Mouse (Mus musculus): ENCODE data around the gene Snx9. TPM values are rescaled to one million over a fixed set of nuclear protein-coding genes. Genes with fewer than 3 reads are reported as not detected.

Gene Snx9
- total and polyA plus RNA-seq, 3 experiments, result 12.9 to 22.8 TPM; not detected in 1

GRCm38 (mm10) chr17:5853936-5854335, 12.8 kb downstream of the Snx9 start:
- Histone ChIP-seq H3K4me3 (ENCODE audit: control insufficient read depth in 1 of 2, insufficient read depth in 1 of 2, low read depth in 2 of 2, low read length in 2 of 2) (no peak overlapping the region), H3K9ac (ENCODE audit: control insufficient read depth, low read depth, low read length, poor library complexity, severe bottlenecking) (no peak overlapping the region), H3K27me3 (ENCODE audit: control insufficient read depth in 1 of 2, insufficient read depth in 2 of 2, low read length in 2 of 2) (no peaks in the 10 kb centered on the region), H3K27ac (ENCODE audit: control insufficient read depth, low read depth, low read length) (no peak overlapping the region), H3K79me2 (ENCODE audit: control insufficient read depth, insufficient read depth, low read length, poor library complexity) (peaks cover 1% of the 10 kb centered on the region), H3K9me3 (replicated peaks; ENCODE audit: insufficient read depth, low read length) (no peaks in the 10 kb centered on the region), H3K36me3 (ENCODE audit: control insufficient read depth in 1 of 2, insufficient read depth in 2 of 2, low read length in 2 of 2) (no peaks in the 10 kb centered on the region; a peak in 1 of 4 replicates), H3K4me1 (ENCODE audit: control insufficient read depth in 1 of 2, insufficient read depth in 2 of 2, low read length in 2 of 2) (no peaks in the 10 kb centered on the region)
- no peak for DNase-seq (ENCODE audit: low read depth, low spot score)
- TF ChIP-seq JUND (IDR thresholded peaks at IDR 0.05; ENCODE audit: low read depth, low read length) (no peak), POLR2AphosphoS2 (IDR thresholded peaks at IDR 0.05; ENCODE audit: low read length) (no peak), ZNF384 (IDR thresholded peaks at IDR 0.05; ENCODE audit: low read depth, low read length) (no peak), RAD21 (IDR thresholded peaks at IDR 0.05; ENCODE audit: low read depth, low read length) (no peak), ZMIZ1 (IDR thresholded peaks at IDR 0.05; ENCODE audit: low read depth, low read length) (no peak), MYC (IDR thresholded peaks at IDR 0.05; ENCODE audit: low read depth, low read length) (no peak), TCF12 (IDR thresholded peaks at IDR 0.05; ENCODE audit: low read depth, low read length) (no peak), MAFK (IDR thresholded peaks at IDR 0.05; ENCODE audit: borderline replicate concordance, low read depth, low read length) (no peak), SMC3 (IDR thresholded peaks at IDR 0.05; ENCODE audit: low read depth, low read length) (no peak), NELFE (IDR thresholded peaks at IDR 0.05; ENCODE audit: low read depth, low read length) (no peak)

GRCm38 (mm10) chr17:5855560-5855959, 14.4 kb downstream of the Snx9 start:
- Histone ChIP-seq H3K9ac (ENCODE audit: control insufficient read depth, low read depth, low read length, poor library complexity, severe bottlenecking) (no peak overlapping the region), H3K36me3 (ENCODE audit: control insufficient read depth in 1 of 2, insufficient read depth in 2 of 2, low read length in 2 of 2) (no peaks in the 10 kb centered on the region; a peak in 1 of 4 replicates), H3K9me3 (replicated peaks; ENCODE audit: insufficient read depth, low read length) (no peaks in the 10 kb centered on the region), H3K79me2 (ENCODE audit: control insufficient read depth, insufficient read depth, low read length, poor library complexity) (no peaks in the 10 kb centered on the region; the same call in 1 of the 2 replicates), H3K27ac (ENCODE audit: control insufficient read depth, low read depth, low read length) (no peak overlapping the region), H3K4me1 (ENCODE audit: control insufficient read depth in 1 of 2, insufficient read depth in 2 of 2, low read length in 2 of 2) (no peaks in the 10 kb centered on the region), H3K27me3 (ENCODE audit: control insufficient read depth in 1 of 2, insufficient read depth in 2 of 2, low read length in 2 of 2) (no peaks in the 10 kb centered on the region), H3K4me3 (ENCODE audit: control insufficient read depth in 1 of 2, insufficient read depth in 1 of 2, low read depth in 2 of 2, low read length in 2 of 2) (no peak overlapping the region)
- TF ChIP-seq ETS1 (IDR thresholded peaks at IDR 0.05; ENCODE audit: low read depth, low read length) (no peak), EP300 (IDR thresholded peaks at IDR 0.05; ENCODE audit: low read depth in 1 of 2, low read length in 2 of 2) (no peak), USF2 (IDR thresholded peaks at IDR 0.05; ENCODE audit: borderline replicate concordance in 1 of 2, insufficient read depth in 1 of 2, low read depth in 1 of 2, low read length in 2 of 2) (no peak), RCOR1 (IDR thresholded peaks at IDR 0.05; ENCODE audit: low read depth, low read length) (no peak)
- no peak for DNase-seq (ENCODE audit: low read depth, low spot score)

GRCm38 (mm10) chr17:5856426-5856825, 15.3 kb downstream of the Snx9 start:
- Histone ChIP-seq H3K4me1 (ENCODE audit: control insufficient read depth in 1 of 2, insufficient read depth in 2 of 2, low read length in 2 of 2) (no peaks in the 10 kb centered on the region), H3K79me2 (ENCODE audit: control insufficient read depth, insufficient read depth, low read length, poor library complexity) (no peaks in the 10 kb centered on the region; the same call in 1 of the 2 replicates), H3K27me3 (ENCODE audit: control insufficient read depth in 1 of 2, insufficient read depth in 2 of 2, low read length in 2 of 2) (no peaks in the 10 kb centered on the region), H3K27ac (ENCODE audit: control insufficient read depth, low read depth, low read length) (no peak overlapping the region), H3K4me3 (ENCODE audit: control insufficient read depth in 1 of 2, insufficient read depth in 1 of 2, low read depth in 2 of 2, low read length in 2 of 2) (no peak overlapping the region), H3K9me3 (replicated peaks; ENCODE audit: insufficient read depth, low read length) (no peaks in the 10 kb centered on the region), H3K36me3 (ENCODE audit: control insufficient read depth in 1 of 2, insufficient read depth in 2 of 2, low read length in 2 of 2) (no peaks in the 10 kb centered on the region; a peak in 1 of 4 replicates), H3K9ac (ENCODE audit: control insufficient read depth, low read depth, low read length, poor library complexity, severe bottlenecking) (no peak overlapping the region)
- DNase-seq (ENCODE audit: low read depth, low spot score), result no peak
- TF ChIP-seq RAD21 (IDR thresholded peaks at IDR 0.05; ENCODE audit: low read depth, low read length), result no peak
- TF ChIP-seq TBP (IDR thresholded peaks at IDR 0.05; ENCODE audit: low read depth, low read length), result no peak
